Mouse (Mus musculus) CD8-positive naive resting alpha-beta T cell, adult 57 days (primary cell): ENCODE measurements around the gene Fnip1. TPM values are rescaled to one million over a fixed set of nuclear protein-coding genes. Genes with fewer than 3 reads are reported as not detected.

ENCODE experiments used
- total RNA-seq: library from RNA; stranded (reverse); gene quantifications from one replicate; pipeline ENCODE4 v1.2.4, GENCODE M21; 2023

Gene Fnip1
- total RNA-seq: 21.1 TPM

GRCm38 (mm10) chr11:54437823-54438337 is at the start of gene Fnip1:
TSS of gene Fnip1 (plus strand) at chr11:54438199.

DNA sequence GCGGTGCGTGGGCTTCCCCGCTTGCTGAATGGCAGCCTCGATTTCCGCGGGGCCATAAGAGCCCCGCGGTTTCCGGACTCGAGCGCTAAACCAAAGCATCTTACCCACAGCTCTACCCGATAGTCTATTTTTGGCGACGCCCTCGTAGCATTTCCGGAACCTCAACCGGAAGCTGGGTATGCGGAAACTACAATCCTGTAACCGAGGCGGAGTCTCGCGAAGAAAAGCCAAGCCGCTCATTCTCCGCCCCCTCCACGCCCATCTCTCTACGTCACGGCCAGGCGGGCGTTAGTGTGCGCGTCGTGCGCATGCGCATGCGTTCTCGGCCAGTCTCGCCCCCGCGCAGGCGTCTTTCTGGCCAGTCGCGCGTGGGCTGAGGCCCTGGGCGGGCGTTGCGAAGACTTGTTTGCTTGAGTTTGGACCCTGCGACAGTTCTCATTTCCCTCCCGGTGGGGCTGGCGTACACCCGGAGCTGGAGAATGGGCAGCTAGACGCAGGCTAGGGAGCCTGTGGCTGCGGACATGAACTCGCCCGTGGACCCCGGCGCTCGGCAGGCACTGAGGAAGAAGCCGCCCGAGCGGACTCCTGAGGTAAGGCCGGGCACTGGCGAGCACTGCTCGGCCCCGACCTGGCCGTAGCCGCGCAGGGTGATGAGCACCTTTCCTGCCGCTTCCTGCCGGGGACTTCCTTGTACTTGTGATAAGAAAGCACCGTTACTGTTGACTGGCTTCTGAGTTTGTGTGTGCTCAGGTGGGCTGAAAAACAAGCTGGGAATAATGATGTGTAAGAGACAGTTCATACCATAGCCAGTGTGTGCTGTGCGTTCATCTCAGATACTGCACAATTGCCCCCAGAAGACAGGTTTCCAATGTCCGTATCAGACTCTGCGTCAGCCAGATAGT is 84.8 kb downstream of the Fnip1 start, which contains the start of gene Rapgef6:
Gene Rapgef6 (plus strand): TSS at position 319 of the 902 bp plus-strand sequence.

Other genes with a start within 250 kb of the Fnip1 start
- gene Csf2, start 188.5 kb upstream of the Fnip1 start, total RNA-seq: 0.92 TPM
- gene Il3, start 170.9 kb upstream of the Fnip1 start, total RNA-seq: not detected
- not detected for gene Acsl6, start 134.4 kb upstream of the Fnip1 start, total RNA-seq
- not detected for gene Meikin, start 67.5 kb upstream of the Fnip1 start, total RNA-seq
- gene Rapgef6, start 84.6 kb downstream of the Fnip1 start, total RNA-seq: 229 TPM